Mouse (Mus musculus): ENCODE measurements at regions not wholly inside any gene's neighbourhood (a gene's known extent, or its start where the extent isn't known, plus 50 kb on each side); places are given as distances from the start of the nearest gene placed in this dataset.

- TF ChIP-seq GATA1 (IDR thresholded peaks at IDR 0.05; ENCODE audit: borderline replicate concordance, low read length) (no peak), FLI1 (IDR thresholded peaks at IDR 0.05; ENCODE audit: low read length) (no peak)
These were observed 236.3 kb upstream of the Pard3b start for GRCm38 (mm10) chr1:61402339-61402738.

All from megakaryocyte, embryonic 14.5 days (primary cell).